In genomic region chr17:87460669-87461498, GRCm38 (mm10) we compare ENCODE assay signal across 9 mouse cellular contexts. TPM values are rescaled to one million over a fixed set of nuclear protein-coding genes. Genes with fewer than 3 reads are reported as not detected.
DNase-seq lines count a peak whose midpoint lies in the region; ATAC-seq and TF ChIP-seq lines count a peak whose summit lies in the region.
"Had no signal": no experiment of that assay in that cellular context is flagged by ENCODE, and none has a peak within 500 bp of the region (broad histone marks: within the 10 kb centered on the region; RNA-seq: fewer than 3 reads in every experiment).

No protein-coding gene starts in this region.

- whole genome bisulfite sequencing in forebrain, embryonic 14.5 days, result 18% methylated on average over 17 of the region's 17 CpGs
- 22% methylated on average over 17 of the region's 17 CpGs for WGBS in kidney, postnatal 0 days
- WGBS in neural tube, embryonic 15.5 days, result 20% methylated on average over 17 of the region's 17 CpGs

- ATAC-seq in forebrain, embryonic 14.5 days, result peak; percentile 80
- no peak for ATAC-seq in kidney, postnatal 0 days (replicated peaks; ENCODE audit: low FRiP score, low read depth)
- no peak; the same call in 1 of the 2 replicates for ATAC-seq in neural tube, embryonic 15.5 days (ENCODE audit: low FRiP score)

- H3K4me1 ChIP-seq in forebrain, embryonic 14.5 days (ENCODE audit: control insufficient read depth, insufficient read depth, low read length), result peaks cover 28% of the 10 kb centered on the region
- H3K4me1 ChIP-seq in kidney, postnatal 0 days (replicated peaks; ENCODE audit: insufficient read depth, low read length), result peaks cover 29% of the 10 kb centered on the region
- peaks cover 49% of the 10 kb centered on the region for H3K4me1 ChIP-seq in neural tube, embryonic 15.5 days

- no peak overlapping the region for H3K4me3 ChIP-seq in layer of hippocampus, adult 2 months
- no peak overlapping the region for H3K4me3 ChIP-seq in forebrain, embryonic 14.5 days (ENCODE audit: low read depth, low read length)
- H3K4me3 ChIP-seq in kidney, postnatal 0 days (replicated peaks; ENCODE audit: low read depth, low read length), result 0 out of 2 replicates have a peak overlapping the region, but pooled peaks have one; percentile 3
- no peak overlapping the region for H3K4me3 ChIP-seq in neural tube, embryonic 15.5 days (replicated peaks)

- no peak for TF ChIP-seq CTCF in layer of hippocampus, adult 2 months (conservative IDR thresholded peaks at IDR 0.05)
- no peak for TF ChIP-seq CTCF in kidney, postnatal 0 days (IDR thresholded peaks at IDR 0.05; ENCODE audit: low read depth)

- peak overlapping the region; percentile 89 for H3K27ac ChIP-seq in layer of hippocampus, adult 2 months
- H3K27ac ChIP-seq in forebrain, embryonic 14.5 days (ENCODE audit: low read depth, low read length), result no peak overlapping the region
- H3K27ac ChIP-seq in kidney, postnatal 0 days, result peak overlapping the region; percentile 79
- peak overlapping the region; percentile 77 for H3K27ac ChIP-seq in neural tube, embryonic 15.5 days (replicated peaks)

- H3K27me3 ChIP-seq in forebrain, embryonic 14.5 days (replicated peaks; ENCODE audit: control insufficient read depth, insufficient read depth, low read length), result no peaks in the 10 kb centered on the region
- no peaks in the 10 kb centered on the region for H3K27me3 ChIP-seq in kidney, postnatal 0 days (ENCODE audit: insufficient read depth, low read length)
- no peaks in the 10 kb centered on the region for H3K27me3 ChIP-seq in neural tube, embryonic 15.5 days (replicated peaks)

- no peak overlapping the region for H3K9ac ChIP-seq in forebrain, embryonic 14.5 days (ENCODE audit: low read length)
- H3K9ac ChIP-seq in kidney, postnatal 0 days (ENCODE audit: low read depth, low read length), result 0 out of 2 replicates have a peak overlapping the region, but pooled peaks have one; percentile 33
- H3K9ac ChIP-seq in neural tube, embryonic 15.5 days (replicated peaks), result no peak overlapping the region

- no peaks in the 10 kb centered on the region for H3K36me3 ChIP-seq in forebrain, embryonic 14.5 days (ENCODE audit: control insufficient read depth, insufficient read depth, low read length)
- H3K36me3 ChIP-seq in kidney, postnatal 0 days (ENCODE audit: insufficient read depth, low read length), result no peaks in the 10 kb centered on the region
- H3K36me3 ChIP-seq in neural tube, embryonic 15.5 days, result no peaks in the 10 kb centered on the region

- H3K4me2 ChIP-seq in forebrain, embryonic 14.5 days (ENCODE audit: low read length), result peak overlapping the region; percentile 31
- H3K4me2 ChIP-seq in kidney, postnatal 0 days (ENCODE audit: low read length), result peak overlapping the region; percentile 48
- H3K4me2 ChIP-seq in neural tube, embryonic 15.5 days, result peak overlapping the region; percentile 40

- DNase-seq in layer of hippocampus, adult 2 months (ENCODE audit: low spot score in 2 of 2), result no peak
- no peak for DNase-seq in layer of hippocampus, adult 9-11 months
- peak; percentile 79 for DNase-seq in forebrain, embryonic 14.5 days (ENCODE audit: low spot score)
- no peak for DNase-seq in kidney, postnatal 0 days (ENCODE audit: low spot score)
- no peak for DNase-seq in adrenal gland, postnatal 25 days
- DNase-seq in layer of hippocampus, adult 9-10 months (ENCODE audit: low spot score), result no peak
- no peak for DNase-seq in right cerebral cortex, adult 18-20 months

- H3K9me3 ChIP-seq in forebrain, embryonic 14.5 days (replicated peaks; ENCODE audit: control insufficient read depth, low read length), result no peaks in the 10 kb centered on the region
- H3K9me3 ChIP-seq in kidney, postnatal 0 days (replicated peaks; ENCODE audit: low read length), result no peaks in the 10 kb centered on the region
- no peaks in the 10 kb centered on the region for H3K9me3 ChIP-seq in neural tube, embryonic 15.5 days (replicated peaks)

RNA-seq across cellular contexts. Expression of gene Calm2, which starts 14.1 kb away (rescaled TPM):
- 1,000 to 10,000 TPM; 2,133 to 2,202 TPM for total RNA-seq in layer of hippocampus, adult 2 months (2021)
- polyA plus RNA-seq in forebrain, embryonic 14.5 days (2014; fragmentation: Nextera tagmentation; extraction: Ambion mirVana), result 2,068 and 2,124 TPM in 2 replicates
- 1,007 and 1,080 TPM in 2 replicates for polyA plus RNA-seq in kidney, postnatal 0 days (2015; fragmentation: Nextera tagmentation; extraction: Ambion mirVana)
- 3,061 and 3,386 TPM in 2 replicates for polyA plus RNA-seq in neural tube, embryonic 15.5 days (2015; fragmentation: Nextera tagmentation; extraction: Ambion mirVana)
- total RNA-seq in adrenal gland, postnatal 25 days (2021), result 525 and 582 TPM in 2 replicates

RNA-seq across cellular contexts. Expression of gene Stpg4, which starts 33.3 kb away (rescaled TPM):
- total RNA-seq in layer of hippocampus, adult 2 months (2021), result not detected
- polyA plus RNA-seq in forebrain, embryonic 14.5 days (2014; fragmentation: Nextera tagmentation; extraction: Ambion mirVana), result not detected in 2 replicates
- not detected in 2 replicates for polyA plus RNA-seq in kidney, postnatal 0 days (2015; fragmentation: Nextera tagmentation; extraction: Ambion mirVana)
- 0.26 TPM in 1 of 2 replicates, not detected in the other for polyA plus RNA-seq in neural tube, embryonic 15.5 days (2015; fragmentation: Nextera tagmentation; extraction: Ambion mirVana)
- total RNA-seq in adrenal gland, postnatal 25 days (2021), result not detected in 2 replicates
- total RNA-seq: ES-E14 had no signal
